Mouse (Mus musculus) liver, embryonic 12.5 days (tissue): ENCODE results near the gene Noct. TPM values are rescaled to one million over a fixed set of nuclear protein-coding genes. Genes with fewer than 3 reads are reported as not detected.

Experiments
- ATAC-seq: fragments of 200-750 bp; cut with Nextera tagmentation; 2 replicates; pipeline ENCODE4 v1.8.0; 2017; ENCODE audit warnings: moderate number of reproducible peaks, mild to moderate bottlenecking, moderate library complexity
- H3K27ac ChIP-seq: fragments of 300-500 bp; sonication (generic); 2 replicates; pipeline ENCODE4 v1.5.1; 2016; ENCODE audit warnings: mild to moderate bottlenecking
- H3K27me3 ChIP-seq: fragments of 300-500 bp; sonication (generic); replicated peaks from 2 replicates; pipeline ENCODE4 v1.6.1; 2016; ENCODE audit warnings: mild to moderate bottlenecking, moderate library complexity
- H3K36me3 ChIP-seq: fragments of 300-500 bp; sonication (generic); 2 replicates; pipeline ENCODE4 v1.6.1; 2016; ENCODE audit warnings: mild to moderate bottlenecking, moderate library complexity
- H3K4me1 ChIP-seq: fragments of 300-500 bp; sonication (generic); 2 replicates; pipeline ENCODE4 v1.6.1; 2016
- H3K4me2 ChIP-seq: fragments of 300-500 bp; sonication (generic); 2 replicates; pipeline ENCODE4 v1.6.1; 2016; ENCODE audit warnings: mild to moderate bottlenecking, moderate library complexity
- H3K4me3 ChIP-seq: fragments of 300-500 bp; sonication (generic); 2 replicates; pipeline ENCODE4 v1.5.1; 2016; ENCODE audit warnings: mild to moderate bottlenecking, moderate library complexity
- H3K9ac ChIP-seq: fragments of 300-500 bp; sonication (generic); 2 replicates; pipeline ENCODE4 v1.6.1; 2016; ENCODE audit warnings: mild to moderate bottlenecking, moderate library complexity
- H3K9me3 ChIP-seq: fragments of 300-500 bp; sonication (generic); replicated peaks from 2 replicates; pipeline ENCODE4 v1.6.1; 2016; ENCODE audit warnings: mild to moderate bottlenecking, moderate library complexity
- WGBS: fragments of 180-500 bp; shearing (Covaris S2); methylation state at CpG from one replicate; pipeline ENCODE4 v1.1.7; 2016; ENCODE audit not compliant: insufficient replicate concordance; 5-methylcytosine and 5-hydroxymethylcytosine counted together
- polyA plus RNA-seq: library from polyadenylated mRNA; unstranded; fragments of >200 nt; fragmentation: Nextera tagmentation; extraction: Ambion mirVana; gene quantifications from 2 replicates; pipeline ENCODE4 v1.2.1, GENCODE M21; 2016

Gene Noct
- polyA plus RNA-seq, 1 experiment from 2014 or later = 41.1 TPM

GRCm38 (mm10) chr3:51233474-51233873, 9.2 kb downstream of the Noct start:
- H3K36me3 ChIP-seq = peaks cover 60% of the 10 kb centered on the region
- H3K4me2 ChIP-seq = peak overlapping the region; percentile 30
- peak overlapping the region; percentile 69; the same call in 1 of the 2 replicates for H3K9ac ChIP-seq
- H3K27me3 ChIP-seq = no peaks in the 10 kb centered on the region
- ATAC-seq = no peak
- WGBS = 72% methylated on average over 5 of the region's 5 CpGs
- H3K9me3 ChIP-seq = no peaks in the 10 kb centered on the region
- H3K27ac ChIP-seq = peak overlapping the region; percentile 98
- peak overlapping the region; percentile 0; the same call in 1 of the 2 replicates for H3K4me3 ChIP-seq
- peaks cover 94% of the 10 kb centered on the region for H3K4me1 ChIP-seq

DNA sequence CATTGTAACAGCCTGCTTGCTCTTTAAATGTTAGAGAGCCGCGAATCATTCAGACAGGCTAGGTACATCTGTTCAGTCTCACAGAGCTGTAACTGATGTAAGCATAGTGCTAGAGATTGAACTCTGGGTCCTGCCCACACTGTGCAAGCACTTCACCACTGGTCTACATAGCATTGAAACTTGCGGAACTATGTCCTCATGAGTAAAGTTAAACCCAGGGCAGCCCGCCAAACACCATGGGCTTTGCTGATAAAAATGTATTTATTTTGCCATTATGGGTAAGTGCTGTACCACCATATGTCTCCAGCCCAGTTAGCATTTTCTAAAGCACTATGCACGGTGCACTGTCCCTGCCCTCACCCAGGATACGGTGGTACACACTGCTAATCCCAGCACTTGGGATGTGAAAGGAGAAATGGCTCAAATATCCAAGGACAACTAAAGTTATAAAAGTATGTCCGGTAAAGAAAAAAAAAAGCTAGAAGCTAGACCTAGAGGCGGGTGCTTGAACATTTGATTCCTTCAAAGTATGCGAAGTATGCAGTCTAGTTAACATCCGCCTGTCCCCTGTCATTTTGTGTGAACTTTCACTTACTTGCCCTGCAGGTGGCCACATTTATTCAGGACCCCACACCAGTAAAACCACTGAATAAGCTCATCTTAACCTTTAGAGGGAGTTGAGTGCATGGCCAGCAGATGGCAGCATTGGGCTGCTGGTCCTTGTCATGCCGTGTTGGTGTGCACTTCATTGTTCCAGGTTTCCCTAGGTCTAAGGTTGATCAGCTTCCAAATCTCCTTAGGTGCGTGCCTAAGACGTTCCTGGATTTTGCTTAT, 9.9 kb downstream of the Noct start:
- Histone ChIP-seq H3K36me3 (peaks cover 60% of the 10 kb centered on the region), H3K9me3 (no peaks in the 10 kb centered on the region), H3K4me3 (no peak overlapping the region), H3K27me3 (no peaks in the 10 kb centered on the region), H3K4me1 (peaks cover 91% of the 10 kb centered on the region), H3K27ac (peak overlapping the region; percentile 98), H3K9ac (peak overlapping the region; percentile 69; the same call in 1 of the 2 replicates), H3K4me2 (peak overlapping the region; percentile 30)
- ATAC-seq = no peak
- WGBS = 57% methylated on average over 13 of the region's 13 CpGs

DNA sequence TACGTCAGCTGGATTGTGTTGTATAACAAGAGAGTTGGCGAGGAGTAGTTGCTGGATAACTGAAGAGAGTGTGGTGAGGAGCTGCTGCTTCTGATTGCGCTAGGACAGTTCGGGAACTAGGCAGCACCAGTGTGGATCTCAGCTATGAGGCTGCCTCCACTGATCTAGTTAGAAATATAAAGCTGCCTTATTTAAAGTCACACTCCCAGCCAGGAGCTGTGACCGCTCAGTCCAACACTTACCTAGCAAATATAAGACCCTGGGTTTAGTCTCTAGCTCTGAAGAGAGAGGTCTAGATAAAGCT, 10.5 kb downstream of the Noct start:
- Histone ChIP-seq H3K27ac (0 out of 2 replicates have a peak overlapping the region, but pooled peaks have one; percentile 98), H3K4me3 (no peak overlapping the region), H3K9me3 (no peaks in the 10 kb centered on the region), H3K27me3 (no peaks in the 10 kb centered on the region), H3K4me1 (peaks cover 86% of the 10 kb centered on the region), H3K4me2 (no peak overlapping the region), H3K9ac (0 out of 2 replicates have a peak overlapping the region, but pooled peaks have one; percentile 31), H3K36me3 (peaks cover 65% of the 10 kb centered on the region)
- ATAC-seq = no peak
- WGBS = 78% methylated on average over 5 of the region's 5 CpGs

DNA sequence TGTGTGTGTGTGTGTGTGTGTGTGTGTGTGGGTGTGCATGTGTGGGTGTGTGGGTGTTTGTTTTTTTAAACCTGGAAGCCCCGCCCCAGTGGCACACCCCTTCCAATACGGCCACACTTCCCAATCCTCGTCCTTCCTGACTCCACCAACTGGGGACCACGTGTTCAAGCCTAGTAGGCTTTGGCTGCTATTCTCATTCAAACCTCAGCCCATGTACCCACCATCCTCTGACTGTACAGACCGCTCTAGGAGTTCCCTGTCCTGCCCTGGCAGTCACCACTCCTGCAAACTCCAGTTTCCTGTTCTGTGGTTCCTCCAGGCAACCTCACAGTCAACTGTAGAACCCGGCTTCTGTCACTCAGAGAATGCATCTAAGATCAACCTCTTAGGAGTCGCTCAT, 14.3 kb downstream of the Noct start:
- no peak overlapping the region for H3K4me2 ChIP-seq
- H3K4me1 ChIP-seq = peaks cover 48% of the 10 kb centered on the region
- no peak overlapping the region for H3K9ac ChIP-seq
- H3K27me3 ChIP-seq = no peaks in the 10 kb centered on the region
- 0 out of 2 replicates have a peak overlapping the region, but pooled peaks have one; percentile 28 for H3K27ac ChIP-seq
- H3K36me3 ChIP-seq = peaks cover 54% of the 10 kb centered on the region
- H3K9me3 ChIP-seq = no peaks in the 10 kb centered on the region
- no peak overlapping the region for H3K4me3 ChIP-seq
- WGBS = 58% methylated on average over 7 of the region's 7 CpGs
- no peak for ATAC-seq

DNA sequence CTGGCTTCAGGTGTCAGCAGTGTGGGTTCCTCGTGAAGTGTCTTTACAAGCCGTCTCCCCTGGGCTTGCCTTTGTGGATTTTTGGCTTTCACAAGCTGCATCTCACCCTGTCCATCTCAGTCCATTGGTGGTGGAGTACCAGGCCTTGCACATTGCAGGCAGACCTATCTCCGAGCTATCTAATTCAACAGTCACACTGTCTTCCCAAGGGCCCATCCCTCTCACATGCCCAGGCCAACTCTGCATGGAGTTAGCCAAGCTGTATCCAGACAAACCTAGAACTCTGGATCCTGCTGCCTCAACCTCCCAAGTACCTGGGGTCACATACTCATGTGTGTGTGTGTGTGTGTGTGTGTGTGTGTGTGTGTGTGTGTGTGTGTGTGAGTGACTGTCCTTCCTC, 15.3 kb downstream of the Noct start:
- H3K9ac ChIP-seq = no peak overlapping the region
- H3K4me2 ChIP-seq = no peak overlapping the region
- H3K4me1 ChIP-seq = peaks cover 37% of the 10 kb centered on the region
- H3K4me3 ChIP-seq = no peak overlapping the region
- H3K9me3 ChIP-seq = no peaks in the 10 kb centered on the region
- ATAC-seq = no peak
- no peak overlapping the region for H3K27ac ChIP-seq
- WGBS = 86% methylated on average over 3 of the region's 3 CpGs
- H3K27me3 ChIP-seq = no peaks in the 10 kb centered on the region
- peaks cover 44% of the 10 kb centered on the region for H3K36me3 ChIP-seq

- no peak overlapping the region for H3K27ac ChIP-seq
- WGBS = 91% methylated on average over 16 of the region's 16 CpGs
Measured at GRCm38 (mm10) chr3:51247704-51248103, 23.5 kb downstream of the Noct start.

DNA sequence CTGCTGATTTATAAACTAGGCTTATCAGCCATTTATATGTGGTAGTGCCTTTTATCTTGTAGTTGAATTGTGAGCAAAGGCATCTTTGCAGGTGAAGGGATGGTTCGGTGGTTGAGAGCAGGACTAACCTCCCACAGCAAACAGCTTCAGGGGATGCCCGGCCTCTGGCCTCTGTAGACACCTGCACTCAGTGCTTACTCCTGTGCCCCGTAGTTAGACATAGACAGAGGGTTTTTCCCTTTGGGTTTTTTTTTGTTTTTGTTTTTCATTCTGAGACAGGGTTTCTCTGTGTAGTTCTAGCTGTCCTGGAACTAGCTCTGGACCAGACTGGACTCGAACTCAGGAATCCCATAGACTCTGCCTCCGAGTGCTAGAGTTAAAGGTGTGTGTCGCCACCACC, 24.4 kb downstream of the Noct start:
- Histone ChIP-seq H3K27ac (no peak overlapping the region), H3K9ac (no peak overlapping the region), H3K4me2 (no peak overlapping the region), H3K4me3 (no peak overlapping the region), H3K9me3 (no peaks in the 10 kb centered on the region), H3K36me3 (peaks cover 84% of the 10 kb centered on the region), H3K27me3 (no peaks in the 10 kb centered on the region), H3K4me1 (no peaks in the 10 kb centered on the region)
- 90% methylated on average over 6 of the region's 6 CpGs for WGBS
- ATAC-seq = no peak

More at GRCm38 (mm10) chr3:51247704-51248103, 23.5 kb downstream of the Noct start:
- ATAC-seq = no peak
- Histone ChIP-seq H3K36me3 (peaks cover 75% of the 10 kb centered on the region), H3K4me2 (no peak overlapping the region), H3K9me3 (no peaks in the 10 kb centered on the region), H3K4me1 (no peaks in the 10 kb centered on the region), H3K4me3 (no peak overlapping the region), H3K27me3 (no peaks in the 10 kb centered on the region), H3K9ac (no peak overlapping the region)

GRCm38 (mm10) chr3:51249460-51249859, 25.2 kb downstream of the Noct start:
- Histone ChIP-seq H3K36me3 (peaks cover 92% of the 10 kb centered on the region), H3K4me1 (no peaks in the 10 kb centered on the region), H3K4me3 (no peak overlapping the region), H3K4me2 (no peak overlapping the region), H3K9me3 (no peaks in the 10 kb centered on the region), H3K27ac (no peak overlapping the region), H3K9ac (no peak overlapping the region), H3K27me3 (no peaks in the 10 kb centered on the region)
- ATAC-seq = no peak
- 86% methylated on average over 11 of the region's 11 CpGs for WGBS

- H3K4me2 ChIP-seq = no peak overlapping the region
- no peaks in the 10 kb centered on the region for H3K9me3 ChIP-seq
- WGBS = 90% methylated on average over 13 of the region's 13 CpGs
- no peaks in the 10 kb centered on the region for H3K27me3 ChIP-seq
- no peak overlapping the region for H3K27ac ChIP-seq
- H3K36me3 ChIP-seq = peaks cover 97% of the 10 kb centered on the region
- no peak for ATAC-seq
- no peaks in the 10 kb centered on the region for H3K4me1 ChIP-seq
- no peak overlapping the region for H3K9ac ChIP-seq
- H3K4me3 ChIP-seq = no peak overlapping the region
Measured at GRCm38 (mm10) chr3:51249866-51250265, 25.6 kb downstream of the Noct start.

DNA sequence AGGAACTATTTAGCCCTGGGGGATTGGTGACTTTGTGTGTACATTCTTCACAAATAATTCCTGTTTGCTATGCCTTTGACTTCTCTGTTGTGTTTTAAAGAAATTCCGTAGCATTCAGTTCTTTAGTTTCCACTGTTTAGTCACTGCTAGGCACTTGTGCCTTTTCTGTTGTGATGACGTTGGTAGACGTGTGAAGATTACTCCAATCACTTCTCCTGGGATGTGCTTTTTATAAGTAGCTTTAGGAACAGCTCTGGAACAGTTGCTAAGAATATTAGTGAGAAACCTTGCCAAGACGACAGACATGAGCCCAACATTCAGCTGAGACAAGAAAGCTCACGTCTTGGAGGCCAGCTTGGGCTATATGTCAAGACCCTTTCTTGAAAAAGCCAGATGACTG, 26.8 kb downstream of the Noct start:
- Histone ChIP-seq H3K27me3 (no peaks in the 10 kb centered on the region), H3K4me3 (no peak overlapping the region), H3K9ac (no peak overlapping the region), H3K4me2 (no peak overlapping the region), H3K27ac (no peak overlapping the region), H3K4me1 (no peaks in the 10 kb centered on the region), H3K36me3 (peaks cover 98% of the 10 kb centered on the region), H3K9me3 (no peaks in the 10 kb centered on the region)
- ATAC-seq = no peak
- 83% methylated on average over 5 of the region's 5 CpGs for WGBS

DNA sequence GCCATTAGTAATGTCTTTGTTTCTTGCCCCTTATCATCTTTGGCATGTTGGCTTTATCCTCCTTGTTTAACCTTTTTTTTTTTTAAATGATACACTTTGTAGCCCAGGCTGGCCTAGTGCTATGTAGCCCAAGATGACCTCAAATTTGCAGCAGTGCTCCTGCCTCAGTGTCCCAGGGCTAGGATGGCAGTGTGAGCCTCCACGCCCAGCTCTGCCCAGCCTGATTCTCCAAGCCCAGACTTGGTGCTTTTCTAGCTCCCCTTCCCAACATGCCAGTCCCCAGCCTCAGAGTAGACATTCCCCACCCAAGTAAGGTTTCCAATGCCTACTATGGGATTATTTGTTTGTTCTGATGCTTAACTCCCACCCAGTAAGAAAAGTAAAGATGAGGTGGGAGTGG, 28.0 kb downstream of the Noct start:
- Histone ChIP-seq H3K27ac (no peak overlapping the region), H3K9me3 (no peaks in the 10 kb centered on the region), H3K4me2 (no peak overlapping the region), H3K9ac (no peak overlapping the region), H3K4me3 (no peak overlapping the region), H3K36me3 (peaks cover 98% of the 10 kb centered on the region), H3K27me3 (no peaks in the 10 kb centered on the region), H3K4me1 (no peaks in the 10 kb centered on the region)
- no peak for ATAC-seq
- WGBS = 87% methylated on average over 1 of the region's 1 CpGs

- Histone ChIP-seq H3K27me3 (no peaks in the 10 kb centered on the region), H3K9me3 (no peaks in the 10 kb centered on the region), H3K36me3 (peaks cover 98% of the 10 kb centered on the region), H3K9ac (no peak overlapping the region), H3K4me1 (no peaks in the 10 kb centered on the region), H3K4me2 (no peak overlapping the region), H3K27ac (no peak overlapping the region), H3K4me3 (no peak overlapping the region)
- WGBS = 84% methylated on average over 12 of the region's 12 CpGs
- ATAC-seq = no peak
Measured at GRCm38 (mm10) chr3:51252689-51253402, 28.6 kb downstream of the Noct start.
